Mouse (Mus musculus): Measurements from ENCODE around the gene Sox11. TPM values are rescaled to one million over a fixed set of nuclear protein-coding genes. Genes with fewer than 3 reads are reported as not detected.

The Sox11 gene
- polyA plus RNA-seq, 1 experiment = not detected

GRCm38 (mm10) chr12:27310703-27311102 lies 31.7 kb downstream of the Sox11 start:
- no peak overlapping the region for H3K4me3 ChIP-seq (replicated peaks)
- TF ChIP-seq FLI1 (IDR thresholded peaks at IDR 0.05; ENCODE audit: low read length) (no peak), GATA1 (IDR thresholded peaks at IDR 0.05; ENCODE audit: borderline replicate concordance, low read length) (no peak)
- no peaks in the 10 kb centered on the region for H3K27me3 ChIP-seq (replicated peaks)
- no peaks in the 10 kb centered on the region for H3K9me3 ChIP-seq
- no peaks in the 10 kb centered on the region for H3K36me3 ChIP-seq (replicated peaks; ENCODE audit: low read length)
- no peaks in the 10 kb centered on the region for H3K4me1 ChIP-seq

- H3K4me1 ChIP-seq = no peaks in the 10 kb centered on the region
- no peaks in the 10 kb centered on the region for H3K27me3 ChIP-seq (replicated peaks)
- H3K36me3 ChIP-seq (replicated peaks; ENCODE audit: low read length) = no peaks in the 10 kb centered on the region
- TF ChIP-seq FLI1 (IDR thresholded peaks at IDR 0.05; ENCODE audit: low read length) (no peak), GATA1 (IDR thresholded peaks at IDR 0.05; ENCODE audit: borderline replicate concordance, low read length) (no peak)
- H3K9me3 ChIP-seq = no peaks in the 10 kb centered on the region
- no peak overlapping the region for H3K4me3 ChIP-seq (replicated peaks)
These were observed 32.4 kb downstream of the Sox11 start for GRCm38 (mm10) chr12:27309969-27310368.

GRCm38 (mm10) chr12:27304713-27305437 lies 37.5 kb downstream of the Sox11 start:
- no peaks in the 10 kb centered on the region for H3K36me3 ChIP-seq (replicated peaks; ENCODE audit: low read length)
- TF ChIP-seq GATA1 (IDR thresholded peaks at IDR 0.05; ENCODE audit: borderline replicate concordance, low read length) (no peak), FLI1 (IDR thresholded peaks at IDR 0.05; ENCODE audit: low read length) (no peak)
- no peaks in the 10 kb centered on the region for H3K27me3 ChIP-seq (replicated peaks)
- H3K4me3 ChIP-seq (replicated peaks) = no peak overlapping the region
- 0 out of 2 replicates have a peak, but pooled peaks cover 5% of the 10 kb centered on the region for H3K4me1 ChIP-seq
- H3K9me3 ChIP-seq = no peaks in the 10 kb centered on the region

- Histone ChIP-seq H3K36me3 (replicated peaks; ENCODE audit: low read length) (no peaks in the 10 kb centered on the region), H3K4me1 (0 out of 2 replicates have a peak, but pooled peaks cover 5% of the 10 kb centered on the region), H3K4me3 (replicated peaks) (no peak overlapping the region), H3K27me3 (replicated peaks) (no peaks in the 10 kb centered on the region), H3K9me3 (no peaks in the 10 kb centered on the region)
- TF ChIP-seq FLI1 (IDR thresholded peaks at IDR 0.05; ENCODE audit: low read length) = no peak
- TF ChIP-seq GATA1 (IDR thresholded peaks at IDR 0.05; ENCODE audit: borderline replicate concordance, low read length) = no peak
These were observed 39.2 kb downstream of the Sox11 start for GRCm38 (mm10) chr12:27303190-27303589.

- Histone ChIP-seq H3K36me3 (replicated peaks; ENCODE audit: low read length) (no peaks in the 10 kb centered on the region), H3K4me3 (replicated peaks) (no peak overlapping the region), H3K4me1 (no peaks in the 10 kb centered on the region), H3K27me3 (replicated peaks) (no peaks in the 10 kb centered on the region), H3K9me3 (no peaks in the 10 kb centered on the region)
- no peak for TF ChIP-seq GATA1 (IDR thresholded peaks at IDR 0.05; ENCODE audit: borderline replicate concordance, low read length)
- TF ChIP-seq FLI1 (IDR thresholded peaks at IDR 0.05; ENCODE audit: low read length) = no peak
These were observed 43.7 kb downstream of the Sox11 start for GRCm38 (mm10) chr12:27298721-27299120.

- H3K4me3 ChIP-seq (replicated peaks) = no peak overlapping the region
- H3K9me3 ChIP-seq = no peaks in the 10 kb centered on the region
- no peaks in the 10 kb centered on the region for H3K4me1 ChIP-seq
- TF ChIP-seq FLI1 (IDR thresholded peaks at IDR 0.05; ENCODE audit: low read length) = no peak
- TF ChIP-seq GATA1 (IDR thresholded peaks at IDR 0.05; ENCODE audit: borderline replicate concordance, low read length) = no peak
- no peaks in the 10 kb centered on the region for H3K36me3 ChIP-seq (replicated peaks; ENCODE audit: low read length)
- H3K27me3 ChIP-seq (replicated peaks) = no peaks in the 10 kb centered on the region
These were observed 48.2 kb downstream of the Sox11 start for GRCm38 (mm10) chr12:27294191-27294590.

- no peaks in the 10 kb centered on the region for H3K4me1 ChIP-seq
- H3K27me3 ChIP-seq (replicated peaks) = no peaks in the 10 kb centered on the region
- H3K4me3 ChIP-seq (replicated peaks) = no peak overlapping the region
- no peaks in the 10 kb centered on the region for H3K36me3 ChIP-seq (replicated peaks; ENCODE audit: low read length)
- H3K9me3 ChIP-seq = no peaks in the 10 kb centered on the region
- TF ChIP-seq FLI1 (IDR thresholded peaks at IDR 0.05; ENCODE audit: low read length) (no peak), GATA1 (IDR thresholded peaks at IDR 0.05; ENCODE audit: borderline replicate concordance, low read length) (no peak)
These were observed 48.6 kb downstream of the Sox11 start for GRCm38 (mm10) chr12:27293736-27294135.

GRCm38 (mm10) chr12:27293208-27293607 lies 49.2 kb downstream of the Sox11 start:
- no peaks in the 10 kb centered on the region for H3K4me1 ChIP-seq
- no peaks in the 10 kb centered on the region for H3K9me3 ChIP-seq

More at GRCm38 (mm10) chr12:27293208-27293607, 49.2 kb downstream of the Sox11 start:
- no peaks in the 10 kb centered on the region for H3K36me3 ChIP-seq (replicated peaks; ENCODE audit: low read length)
- H3K4me3 ChIP-seq (replicated peaks) = no peak overlapping the region
- TF ChIP-seq GATA1 (IDR thresholded peaks at IDR 0.05; ENCODE audit: borderline replicate concordance, low read length) = no peak
- TF ChIP-seq FLI1 (IDR thresholded peaks at IDR 0.05; ENCODE audit: low read length) = no peak
- no peaks in the 10 kb centered on the region for H3K27me3 ChIP-seq (replicated peaks)
